Mouse (Mus musculus) ovary, postnatal 10 days (tissue): ENCODE measurements at regions not wholly inside any gene's neighbourhood (a gene's known extent, or its start where the extent isn't known, plus 50 kb on each side); places are given as distances from the start of the nearest gene placed in this dataset.
"Not testable (repeated sequence)": the region's sequence is repeated elsewhere in the genome, so short reads cannot be mapped to it uniquely, and the experiment has no call there.

Experiments
- DNase-seq: peaks from one replicate; pipeline ENCODE4 v3.0.0; 2022; ENCODE audit warnings: low spot score

- no peak for DNase-seq
These were observed 138.3 kb upstream of the Rybp start for GRCm38 (mm10) chr6:100425551-100425950.

GRCm38 (mm10) chr6:100424788-100425403 lies 137.6 kb upstream of the Rybp start:
- no peak for DNase-seq

- DNase-seq = no peak
These were observed 136.9 kb upstream of the Rybp start for GRCm38 (mm10) chr6:100424181-100424580.

GRCm38 (mm10) chr6:100423636-100424035 lies 136.4 kb upstream of the Rybp start:
- DNase-seq = no peak

GRCm38 (mm10) chr6:100422603-100423002 lies 135.3 kb upstream of the Rybp start:
- no peak for DNase-seq

- DNase-seq = no peak
These were observed 134.7 kb upstream of the Rybp start for GRCm38 (mm10) chr6:100421706-100422578.

GRCm38 (mm10) chr6:100420602-100421001 lies 133.3 kb upstream of the Rybp start:
- DNase-seq = no peak

- DNase-seq = no peak
These were observed 132.7 kb upstream of the Rybp start for GRCm38 (mm10) chr6:100419782-100420540.

- no peak for DNase-seq
These were observed 128.8 kb upstream of the Rybp start for GRCm38 (mm10) chr6:100416046-100416445.

- no peak for DNase-seq
These were observed 128.2 kb upstream of the Rybp start for GRCm38 (mm10) chr6:100415514-100415913.

- no peak for DNase-seq
These were observed 127.6 kb upstream of the Rybp start for GRCm38 (mm10) chr6:100414836-100415235.

GRCm38 (mm10) chr6:100412486-100412885 lies 125.2 kb upstream of the Rybp start:
- no peak for DNase-seq

GRCm38 (mm10) chr6:100411968-100412367 lies 124.7 kb upstream of the Rybp start:
- DNase-seq = no peak

- DNase-seq = no peak
These were observed 122.9 kb upstream of the Rybp start for GRCm38 (mm10) chr6:100410067-100410631.

- no peak for DNase-seq
These were observed 121.5 kb upstream of the Rybp start for GRCm38 (mm10) chr6:100408826-100409225.

GRCm38 (mm10) chr6:100406504-100406903 lies 119.2 kb upstream of the Rybp start:
- no peak for DNase-seq

- no peak for DNase-seq
These were observed 116.9 kb upstream of the Rybp start for GRCm38 (mm10) chr6:100404161-100404560.

- DNase-seq = no peak
These were observed 115.4 kb upstream of the Rybp start for GRCm38 (mm10) chr6:100402716-100403115.

GRCm38 (mm10) chr6:100401728-100402127 lies 114.4 kb upstream of the Rybp start:
- no peak for DNase-seq

- DNase-seq = not testable (repeated sequence)
These were observed 112.1 kb upstream of the Rybp start for GRCm38 (mm10) chr6:100399387-100399786.

- no peak for DNase-seq
These were observed 109.3 kb upstream of the Rybp start for GRCm38 (mm10) chr6:100396311-100397200.
